Mouse (Mus musculus) layer of hippocampus, adult 2 months (tissue): Measurements from ENCODE around the gene Anp32a. TPM values are rescaled to one million over a fixed set of nuclear protein-coding genes. Genes with fewer than 3 reads are reported as not detected.

ENCODE experiments used
- DNase-seq, 2 experiments: peaks; one replicate each; pipeline ENCODE4 v3.0.0; 2022; ENCODE audit warnings: low spot score in 2 of 2
- H3K27ac ChIP-seq: fragments of 200-600 bp; 2 replicates; pipeline ENCODE4 v1.8.1; 2022
- H3K4me3 ChIP-seq: fragments of 200-600 bp; 2 replicates; pipeline ENCODE4 v1.8.1; 2022; ENCODE audit warnings: mild to moderate bottlenecking
- CTCF ChIP-seq: fragments of 200-600 bp; conservative IDR thresholded peaks from 2 replicates; pipeline ENCODE4 v1.8.1; 2022; ENCODE audit warnings: antibody characterized with exemption, mild to moderate bottlenecking, moderate library complexity
- total RNA-seq, 2 experiments: library from RNA; stranded (reverse); gene quantifications; 2 replicates each; pipeline ENCODE4 v1.2.3; 2021

Anp32a gene
- total RNA-seq, 2 experiments from 2014 or later = 350 to 351 TPM

- TF ChIP-seq CTCF = no peak
- H3K4me3 ChIP-seq = peak overlapping the region; percentile 6; the same call in 1 of the 2 replicates
- H3K27ac ChIP-seq = peak overlapping the region; percentile 94
- DNase-seq = no peak
These were observed 25.7 kb downstream of the Anp32a start for GRCm38 (mm10) chr9:62366478-62367458.

- H3K4me3 ChIP-seq = peak overlapping the region; percentile 6; the same call in 1 of the 2 replicates
- TF ChIP-seq CTCF = no peak
- peak overlapping the region; percentile 94 for H3K27ac ChIP-seq
- DNase-seq = no peak
These were observed 26.5 kb downstream of the Anp32a start for GRCm38 (mm10) chr9:62367510-62368071.

GRCm38 (mm10) chr9:62368256-62368905, 27.3 kb downstream of the Anp32a start:
- DNase-seq = no peak
- H3K27ac ChIP-seq = peak overlapping the region; percentile 94
- H3K4me3 ChIP-seq = peak overlapping the region; percentile 13; the same call in 1 of the 2 replicates
- no peak for TF ChIP-seq CTCF

GRCm38 (mm10) chr9:62369172-62369571, 28.1 kb downstream of the Anp32a start:
- no peak overlapping the region for H3K4me3 ChIP-seq
- DNase-seq = no peak
- TF ChIP-seq CTCF = no peak
- peak overlapping the region; percentile 46; the same call in 1 of the 2 replicates for H3K27ac ChIP-seq

- DNase-seq = no peak
- Histone ChIP-seq H3K27ac (peak overlapping the region; percentile 61), H3K4me3 (no peak overlapping the region)
- TF ChIP-seq CTCF = no peak
These were observed 29.1 kb downstream of the Anp32a start for GRCm38 (mm10) chr9:62370186-62370585.

GRCm38 (mm10) chr9:62370648-62371280, 29.7 kb downstream of the Anp32a start:
- H3K27ac ChIP-seq = peak overlapping the region; percentile 61; the same call in 1 of the 2 replicates
- H3K4me3 ChIP-seq = no peak overlapping the region
- no peak for TF ChIP-seq CTCF
- no peak for DNase-seq

- DNase-seq = no peak
- H3K4me3 ChIP-seq = no peak overlapping the region
- no peak for TF ChIP-seq CTCF
- H3K27ac ChIP-seq = peak overlapping the region; percentile 2; the same call in 1 of the 2 replicates
These were observed 30.9 kb downstream of the Anp32a start for GRCm38 (mm10) chr9:62371745-62372555.

GRCm38 (mm10) chr9:62372556-62373221, 31.6 kb downstream of the Anp32a start:
- no peak for TF ChIP-seq CTCF

GRCm38 (mm10) chr9:62373222-62374123, 32.4 kb downstream of the Anp32a start:
- peak; percentile 97 for TF ChIP-seq CTCF
- peak in 1 of 2 experiments; percentile 75 for DNase-seq
- Histone ChIP-seq H3K27ac (peak overlapping the region; percentile 50), H3K4me3 (no peak overlapping the region)

More at GRCm38 (mm10) chr9:62372556-62373221, 31.6 kb downstream of the Anp32a start:
- Histone ChIP-seq H3K4me3 (no peak overlapping the region), H3K27ac (peak overlapping the region; percentile 50; the same call in 1 of the 2 replicates)
- no peak for DNase-seq

GRCm38 (mm10) chr9:62374276-62374675, 33.2 kb downstream of the Anp32a start:
- Histone ChIP-seq H3K27ac (peak overlapping the region; percentile 50), H3K4me3 (no peak overlapping the region)
- TF ChIP-seq CTCF = no peak
- DNase-seq = no peak
